Mouse (Mus musculus) R1 (cell line): ENCODE data around the gene Crhr1.

Experiments used
- DNase-seq: peaks from one replicate; pipeline ENCODE4 v3.0.0-alpha.2; 2018; ENCODE audit warnings: low read depth, low spot score

The Crhr1 gene

DNA sequence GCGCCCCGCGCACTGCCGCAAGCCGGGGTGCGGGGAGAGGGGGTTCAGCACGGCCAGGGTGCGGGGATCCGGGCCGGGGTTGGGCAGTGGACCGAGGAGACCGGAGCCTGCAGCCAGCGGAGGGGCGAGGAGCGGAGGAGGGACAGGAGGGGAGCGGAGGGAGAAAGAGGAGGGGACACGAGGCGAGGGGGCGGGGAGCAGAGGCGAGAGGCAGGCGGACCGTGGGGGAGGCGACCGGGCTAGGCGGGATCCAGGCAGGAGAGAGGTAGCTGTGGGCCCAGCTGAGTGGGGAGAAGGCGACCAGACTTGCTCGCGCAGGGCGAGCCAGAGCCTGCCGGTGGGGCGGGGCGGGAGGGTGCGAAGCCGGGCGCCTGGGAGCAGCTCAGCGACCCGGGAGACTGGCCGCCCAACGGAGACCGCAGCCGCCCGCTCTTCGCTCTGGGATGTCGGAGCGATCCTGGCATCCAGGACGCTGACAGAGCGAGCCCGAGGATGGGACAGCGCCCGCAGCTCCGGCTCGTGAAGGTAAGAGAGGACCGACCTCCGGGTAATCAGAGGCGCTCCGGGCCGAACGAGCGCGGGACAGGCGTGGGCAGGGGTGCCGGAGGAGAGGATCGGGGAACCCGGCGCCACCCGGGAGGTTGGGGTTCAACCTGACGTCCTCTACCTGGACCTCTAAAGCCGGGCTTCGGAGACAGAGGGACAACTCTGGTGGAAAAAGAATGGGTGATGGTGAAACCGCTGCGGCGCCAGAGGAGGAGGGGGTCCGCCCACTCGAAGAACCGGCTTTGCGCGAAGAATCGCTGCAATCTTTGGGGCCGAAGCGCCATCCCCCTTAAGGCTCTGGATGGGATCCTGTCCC, at the start of gene Crhr1:
TSS of gene Crhr1 (plus strand) at position 276 of the 862 bp plus-strand sequence.
- DNase-seq: peak; percentile 72

GRCm38 (mm10) chr11:104083248-104083647, 49.4 kb upstream of the Crhr1 start:
- DNase-seq: no peak

GRCm38 (mm10) chr11:104083716-104084115, 48.9 kb upstream of the Crhr1 start:
- no peak for DNase-seq

DNA sequence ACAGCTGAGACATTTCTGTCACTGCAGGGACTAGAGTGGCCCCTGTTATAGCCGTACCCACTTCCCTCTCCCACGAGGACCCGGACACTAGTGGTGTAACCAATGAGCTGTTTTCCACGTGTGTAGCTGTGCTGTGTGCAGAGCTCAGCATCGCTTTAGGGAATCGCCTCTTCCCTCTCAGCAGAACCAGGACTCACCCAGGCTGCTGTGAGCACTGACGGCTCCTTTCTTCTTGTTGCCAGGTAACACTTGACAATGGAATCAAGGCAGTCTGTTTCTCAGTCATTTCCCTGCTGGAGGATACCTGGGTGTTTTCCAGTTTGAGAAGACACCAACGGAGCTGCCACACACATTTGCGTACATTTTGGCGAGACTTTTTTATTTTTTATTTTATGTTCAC, 44.1 kb upstream of the Crhr1 start:
- peak; percentile 54 for DNase-seq

GRCm38 (mm10) chr11:104090769-104091168, 41.9 kb upstream of the Crhr1 start:
- DNase-seq: no peak

DNA sequence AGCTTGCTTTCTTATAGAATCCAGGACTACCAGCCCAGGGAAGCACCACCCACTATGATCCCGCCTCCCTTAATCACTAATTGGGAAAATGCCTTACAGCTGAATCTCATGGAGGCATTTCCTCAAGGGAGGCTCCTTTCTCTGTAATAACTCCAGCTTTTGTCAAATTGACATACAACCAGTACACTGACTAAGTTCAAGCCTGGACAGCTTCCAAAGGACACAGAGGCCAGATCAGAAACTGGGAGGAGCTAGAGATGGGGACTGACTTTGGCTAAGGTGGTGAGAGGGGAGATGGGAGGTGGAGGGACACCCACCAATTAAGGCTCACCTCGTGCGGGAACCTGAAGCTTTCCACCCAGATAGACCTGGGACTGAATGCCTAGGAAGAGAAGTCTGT, 37.5 kb upstream of the Crhr1 start:
- no peak for DNase-seq

DNA sequence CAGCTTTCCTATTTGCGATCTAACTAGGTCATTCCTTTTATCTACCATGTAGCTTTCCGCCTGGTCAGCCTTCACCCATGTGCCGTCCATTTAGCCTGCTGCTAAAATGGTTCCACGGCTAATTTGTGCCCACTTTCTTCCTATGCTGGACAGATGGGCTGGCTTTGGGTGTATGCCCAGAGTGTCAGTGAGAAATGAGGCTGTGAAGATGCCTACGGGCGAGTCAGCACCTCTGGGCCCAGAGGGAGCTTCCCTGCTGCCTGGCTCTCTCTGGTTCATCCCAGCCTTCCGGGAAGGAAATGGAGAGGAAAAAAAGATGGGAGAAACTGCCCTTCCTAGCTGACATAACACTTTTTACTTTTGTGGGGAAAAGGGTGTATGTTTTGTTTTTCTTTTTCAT, 36.1 kb upstream of the Crhr1 start:
- no peak for DNase-seq

DNA sequence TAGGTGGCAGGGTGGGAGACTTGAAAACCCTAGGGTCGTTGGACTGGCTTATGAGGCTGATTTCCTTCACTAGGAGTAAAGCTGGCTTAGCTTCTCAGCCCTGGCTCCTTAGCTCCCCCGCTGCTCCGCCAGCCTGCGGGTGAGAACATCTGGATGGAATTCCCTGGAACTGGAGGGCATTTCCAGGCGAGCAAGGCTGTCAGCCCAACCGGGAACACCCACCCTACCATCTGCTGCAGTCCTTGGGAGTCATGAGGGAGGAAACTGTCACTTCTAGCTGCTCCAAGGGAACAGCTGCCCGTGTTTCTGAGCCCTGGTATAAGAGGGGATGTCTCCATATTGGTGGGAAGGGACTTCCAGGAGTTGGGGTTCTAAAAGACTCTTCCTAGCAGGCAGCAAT, 33.1 kb upstream of the Crhr1 start:
- no peak for DNase-seq

- no peak for DNase-seq
These were observed 30.0 kb upstream of the Crhr1 start for GRCm38 (mm10) chr11:104102641-104103040.

GRCm38 (mm10) chr11:104106329-104106728, 26.3 kb upstream of the Crhr1 start:
- no peak for DNase-seq

DNA sequence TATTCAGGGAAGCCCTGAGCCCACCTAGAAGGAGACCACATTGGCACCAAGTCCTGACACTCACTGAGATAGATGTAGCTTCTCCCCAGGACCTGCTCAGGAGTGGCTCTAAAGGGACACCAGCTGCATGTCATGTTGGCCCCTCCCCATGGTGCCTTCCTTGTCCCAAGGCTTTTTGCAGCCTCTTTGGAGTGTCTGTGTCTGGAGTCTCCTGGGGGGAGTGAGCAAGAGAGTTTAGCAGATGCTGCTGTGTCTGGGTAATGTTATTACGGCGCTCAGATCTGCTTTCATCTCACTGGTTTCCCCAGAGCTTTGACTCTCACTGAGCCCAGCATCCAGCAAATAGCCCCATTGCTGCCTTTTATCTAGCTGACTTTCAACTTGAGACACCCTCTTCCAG, 25.7 kb upstream of the Crhr1 start:
- no peak for DNase-seq

- no peak for DNase-seq
These were observed 22.3 kb upstream of the Crhr1 start for GRCm38 (mm10) chr11:104110366-104110765.

GRCm38 (mm10) chr11:104111851-104112250, 20.8 kb upstream of the Crhr1 start:
- no peak for DNase-seq

- DNase-seq: no peak
These were observed 19.0 kb upstream of the Crhr1 start for GRCm38 (mm10) chr11:104113699-104114098.

DNA sequence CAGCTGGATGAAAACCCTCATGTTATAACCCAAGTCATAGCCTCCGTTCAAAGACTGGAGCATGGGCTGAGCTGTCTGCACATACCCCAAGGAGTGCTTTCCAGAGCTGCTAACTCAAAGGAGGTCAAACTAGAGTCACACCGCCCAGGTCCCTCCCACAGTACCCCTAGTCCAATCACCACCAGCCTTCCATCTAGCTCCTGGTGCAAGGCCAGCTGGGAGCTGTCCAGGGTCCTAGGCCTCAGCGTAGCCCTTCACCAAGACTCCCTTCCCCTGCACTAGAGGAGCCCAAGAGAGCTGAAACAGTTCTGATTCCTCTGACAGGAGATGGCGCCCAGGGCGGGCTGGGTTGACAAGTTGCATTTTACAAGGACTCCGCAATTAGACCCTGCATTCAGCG, 18.0 kb upstream of the Crhr1 start:
- DNase-seq: peak; percentile 97

DNA sequence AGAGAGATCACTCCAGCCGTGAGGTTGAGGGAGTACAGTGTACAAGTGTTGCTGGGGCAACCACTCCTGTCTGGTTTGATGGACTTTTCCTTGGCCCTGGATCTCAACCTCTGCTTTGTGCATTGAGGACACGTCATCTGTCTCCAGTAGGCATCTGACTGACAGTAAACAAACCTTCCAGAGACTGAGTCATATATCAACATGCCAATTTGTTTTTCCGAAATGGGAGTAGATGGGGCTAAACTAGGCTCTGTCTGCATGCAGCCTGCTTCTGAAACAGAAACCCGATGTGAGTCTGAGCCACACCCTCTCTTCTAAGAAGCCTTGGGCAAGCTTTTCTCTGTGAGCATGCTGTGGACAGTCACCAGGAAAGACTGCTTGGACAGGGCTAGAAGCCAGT, 14.3 kb upstream of the Crhr1 start:
- peak; percentile 13 for DNase-seq

DNA sequence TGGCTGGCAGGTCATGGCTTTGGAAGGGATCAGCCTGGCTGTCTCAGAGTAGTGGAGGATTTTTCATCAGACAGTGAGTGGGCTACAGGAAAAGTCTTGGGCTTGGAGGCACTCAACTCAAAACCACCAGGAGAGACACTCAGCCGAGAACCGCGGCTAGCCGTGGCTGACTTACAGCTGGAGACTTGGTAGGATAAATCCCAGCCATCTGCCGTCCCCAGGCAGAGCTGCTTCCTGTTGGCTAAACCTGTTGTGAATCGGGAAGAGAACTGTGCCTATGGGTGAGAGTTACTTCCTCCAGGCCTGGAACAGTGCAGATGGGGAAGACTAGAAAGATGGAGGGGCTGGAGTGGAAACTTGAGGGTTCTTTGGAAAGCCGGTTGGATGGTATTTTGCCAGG, 9.7 kb upstream of the Crhr1 start:
- DNase-seq: no peak

- no peak for DNase-seq
These were observed 9.2 kb upstream of the Crhr1 start for GRCm38 (mm10) chr11:104123479-104123878.

DNA sequence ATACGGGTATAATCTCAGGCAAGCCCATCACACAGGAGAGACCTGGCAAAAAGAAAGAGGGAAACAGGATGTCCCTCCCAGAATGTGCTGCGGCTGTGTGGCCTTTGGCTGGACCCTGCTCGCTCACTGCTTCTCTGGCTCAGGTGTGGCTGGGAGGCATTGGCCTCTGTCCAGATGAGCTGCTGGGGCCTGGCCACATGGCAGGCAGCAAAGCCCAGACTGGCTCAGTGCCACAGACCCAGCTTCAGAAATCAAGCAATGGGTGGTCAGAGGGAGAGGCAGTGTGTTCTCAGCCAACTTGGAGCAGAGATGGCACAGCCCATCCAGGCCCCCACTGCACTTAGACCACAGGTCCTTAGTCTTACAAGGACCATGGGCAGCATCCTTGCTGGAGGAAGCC, 8.1 kb upstream of the Crhr1 start:
- DNase-seq: no peak

GRCm38 (mm10) chr11:104129466-104129865, 3.2 kb upstream of the Crhr1 start:
- no peak for DNase-seq

- no peak for DNase-seq
These were observed 1.7 kb upstream of the Crhr1 start for GRCm38 (mm10) chr11:104130721-104131647.

DNA sequence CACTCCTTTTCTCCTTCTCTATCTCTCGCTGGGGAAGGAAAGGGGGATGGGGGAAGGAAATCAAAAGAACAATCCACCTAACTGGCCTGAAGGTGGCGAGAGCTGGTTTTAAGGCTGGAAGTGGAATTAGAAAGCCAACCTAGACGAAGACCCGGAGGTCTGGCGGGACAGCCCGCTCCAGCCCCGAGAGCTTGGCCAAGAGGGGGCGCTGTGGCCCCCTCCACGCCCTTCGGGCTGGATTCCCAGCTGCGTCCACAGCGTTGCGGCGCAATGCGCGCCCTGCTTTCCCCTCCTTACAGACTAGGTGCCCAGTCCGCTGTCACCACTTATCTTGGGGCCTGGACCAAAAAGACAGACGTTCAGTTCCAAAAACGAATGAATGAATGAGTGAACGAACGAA, 899 bp upstream of the Crhr1 start:
- peak; percentile 80 for DNase-seq
